8 mouse cellular contexts compared by ENCODE assay signal in genomic region chr17:35700371-35700961, GRCm38 (mm10). TPM values are rescaled to one million over a fixed set of nuclear protein-coding genes. Genes with fewer than 3 reads are reported as not detected.
DNase-seq lines count a peak whose midpoint lies in the region; ATAC-seq and TF ChIP-seq lines count a peak whose summit lies in the region.

No protein-coding gene starts in this region.

- H3K9me3 ChIP-seq in heart, embryonic 14.5 days (ENCODE audit: control insufficient read depth, low read length) = peaks cover under 1% of the 10 kb centered on the region
- H3K9me3 ChIP-seq in liver, embryonic 11.5 days (ENCODE audit: control insufficient read depth, low read length) = peaks cover under 1% of the 10 kb centered on the region; the same call in 1 of the 2 replicates

- peak overlapping the region; percentile 92 for H3K27ac ChIP-seq in embryonic fibroblast, embryonic 13.5 days (ENCODE audit: insufficient read depth, low read length)
- H3K27ac ChIP-seq in heart, embryonic 14.5 days (replicated peaks in 1 of 2; ENCODE audit: control insufficient read depth in 1 of 2, insufficient read depth in 1 of 2, low read depth in 2 of 2, low read length in 2 of 2) = peak overlapping the region; percentile 95 to 97
- peak overlapping the region; percentile 52; the same call in 1 of the 2 replicates for H3K27ac ChIP-seq in liver, embryonic 11.5 days (ENCODE audit: low read depth, low read length)

- H3K4me2 ChIP-seq in heart, embryonic 14.5 days (ENCODE audit: low read length) = peak overlapping the region; percentile 72
- peak overlapping the region; percentile 68 for H3K4me2 ChIP-seq in liver, embryonic 11.5 days

- no peaks in the 10 kb centered on the region for H3K27me3 ChIP-seq in heart, embryonic 14.5 days (ENCODE audit: control insufficient read depth, insufficient read depth, low read length)
- H3K27me3 ChIP-seq in liver, embryonic 11.5 days (replicated peaks; ENCODE audit: control insufficient read depth, insufficient read depth, low read length) = peaks cover 83% of the 10 kb centered on the region

- no peak for TF ChIP-seq CTCF in embryonic fibroblast, embryonic 13.5 days (IDR thresholded peaks at IDR 0.05; ENCODE audit: borderline replicate concordance, insufficient read depth, low read length)

- peak overlapping the region; percentile 54 for H3K4me3 ChIP-seq in embryonic fibroblast, embryonic 13.5 days (ENCODE audit: insufficient read depth, low read length)
- H3K4me3 ChIP-seq in heart, embryonic 14.5 days (ENCODE audit: control insufficient read depth in 1 of 2, insufficient read depth in 1 of 2, low read depth in 1 of 2, low read length in 2 of 2) = peak overlapping the region; percentile 69 to 89
- H3K4me3 ChIP-seq in liver, embryonic 11.5 days (ENCODE audit: low read depth, low read length) = peak overlapping the region; percentile 59

- peaks cover 7% of the 10 kb centered on the region for H3K4me1 ChIP-seq in embryonic fibroblast, embryonic 13.5 days (ENCODE audit: control insufficient read depth, insufficient read depth, low read length)
- H3K4me1 ChIP-seq in heart, embryonic 14.5 days (ENCODE audit: control insufficient read depth in 2 of 2, insufficient read depth in 2 of 2, low read length in 2 of 2) = peaks cover 36 to 43% of the 10 kb centered on the region in 2 experiments
- peaks cover 11% of the 10 kb centered on the region for H3K4me1 ChIP-seq in liver, embryonic 11.5 days (replicated peaks; ENCODE audit: control insufficient read depth, insufficient read depth, low read length)

- H3K36me3 ChIP-seq in heart, embryonic 14.5 days (ENCODE audit: control insufficient read depth, insufficient read depth, low read length) = peaks cover 6% of the 10 kb centered on the region
- no peaks in the 10 kb centered on the region; the same call in 1 of the 2 replicates for H3K36me3 ChIP-seq in liver, embryonic 11.5 days (ENCODE audit: control insufficient read depth, insufficient read depth, low read length)

- peak; percentile 71 for ATAC-seq in heart, embryonic 14.5 days (ENCODE audit: insufficient number of reproducible peaks, insufficient read depth, low FRiP score, low read depth)
- ATAC-seq in liver, embryonic 11.5 days (replicated peaks; ENCODE audit: low FRiP score) = peak; percentile 58

- peak; percentile 54 for TF ChIP-seq POLR2A in embryonic fibroblast, embryonic 13.5 days (IDR thresholded peaks at IDR 0.05; ENCODE audit: low read depth, low read length)

- H3K9ac ChIP-seq in heart, embryonic 14.5 days (ENCODE audit: low read length) = peak overlapping the region; percentile 94
- H3K9ac ChIP-seq in liver, embryonic 11.5 days (ENCODE audit: low read depth, low read length) = peak overlapping the region; percentile 10

- WGBS in heart, embryonic 14.5 days = 2% methylated on average over 50 of the region's 66 CpGs
- WGBS in liver, embryonic 11.5 days = 2% methylated on average over 63 of the region's 66 CpGs

- DNase-seq in 3134 (ENCODE audit: extremely low read depth, insufficient read length, low spot score) = peak; percentile 82
- DNase-seq in adrenal gland, postnatal 25 days = peak; percentile 85
- peak; percentile 90 for DNase-seq in kidney, postnatal 10 days
- DNase-seq in liver, embryonic 11.5 days (ENCODE audit: low spot score) = peak; percentile 63
- DNase-seq in neural tube, embryonic 10.5 days (ENCODE audit: extremely low spot score, low spot score) = peak; percentile 70
- peak; percentile 79 for DNase-seq in testis, postnatal 14 days (ENCODE audit: low spot score)

RNA-seq across cellular contexts. Expression of gene Ddr1, which starts 4.0 kb away (rescaled TPM):
- 41.7 and 54.6 TPM in 2 replicates for total RNA-seq in adrenal gland, postnatal 25 days (2021)
- polyA plus RNA-seq in embryonic fibroblast, embryonic 13.5 days (2011; ENCODE audit: insufficient read length, low read depth, missing spikeins) = 42.9 and 46.3 TPM in 2 replicates
- 75.7 and 75.8 TPM in 2 replicates for polyA plus RNA-seq in heart, embryonic 14.5 days (2014; fragmentation: Nextera tagmentation; extraction: Ambion mirVana)
- polyA plus RNA-seq in liver, embryonic 11.5 days (2014; fragmentation: Nextera tagmentation; extraction: Ambion mirVana) = 13.2 and 15.9 TPM in 2 replicates

RNA-seq across cellular contexts. Expression of gene Gtf2h4, which starts 26.9 kb away (rescaled TPM):
- 22.4 and 26.9 TPM in 2 replicates for total RNA-seq in adrenal gland, postnatal 25 days (2021)
- 28.7 and 40.5 TPM in 2 replicates for polyA plus RNA-seq in embryonic fibroblast, embryonic 13.5 days (2011; ENCODE audit: insufficient read length, low read depth, missing spikeins)
- 21.9 and 23.8 TPM in 2 replicates for polyA plus RNA-seq in heart, embryonic 14.5 days (2014; fragmentation: Nextera tagmentation; extraction: Ambion mirVana)
- polyA plus RNA-seq in liver, embryonic 11.5 days (2014; fragmentation: Nextera tagmentation; extraction: Ambion mirVana) = 55.3 and 58.6 TPM in 2 replicates

RNA-seq across cellular contexts. Expression of gene Vars2, which starts 33.1 kb away (rescaled TPM):
- total RNA-seq in adrenal gland, postnatal 25 days (2021) = 41.5 and 65.4 TPM in 2 replicates
- 12.3 and 14.3 TPM in 2 replicates for polyA plus RNA-seq in embryonic fibroblast, embryonic 13.5 days (2011; ENCODE audit: insufficient read length, low read depth, missing spikeins)
- 10.8 and 12.7 TPM in 2 replicates for polyA plus RNA-seq in heart, embryonic 14.5 days (2014; fragmentation: Nextera tagmentation; extraction: Ambion mirVana)
- polyA plus RNA-seq in liver, embryonic 11.5 days (2014; fragmentation: Nextera tagmentation; extraction: Ambion mirVana) = 18.8 and 20.6 TPM in 2 replicates

RNA-seq across cellular contexts. Expression of gene Mucl3, which starts 57.0 kb away (rescaled TPM):
- not detected in 2 replicates for total RNA-seq in adrenal gland, postnatal 25 days (2021)
- 0.18 and 0.19 TPM in 2 replicates for polyA plus RNA-seq in embryonic fibroblast, embryonic 13.5 days (2011; ENCODE audit: insufficient read length, low read depth, missing spikeins)
- 0.09 TPM in 1 of 2 replicates, not detected in the other for polyA plus RNA-seq in heart, embryonic 14.5 days (2014; fragmentation: Nextera tagmentation; extraction: Ambion mirVana)
- 0.09 and 0.18 TPM in 2 replicates for polyA plus RNA-seq in liver, embryonic 11.5 days (2014; fragmentation: Nextera tagmentation; extraction: Ambion mirVana)

Comparison
In these comparisons a context has a peak if more than half of its experiments do, and no peak if none do; other contexts are left out.
1. Peak in every context shown above with its lines: DNase-seq, ATAC-seq, H3K4me3 ChIP-seq and H3K27ac ChIP-seq.